Mouse (Mus musculus): ENCODE results near the gene Gm9903. TPM values are rescaled to one million over a fixed set of nuclear protein-coding genes. Genes with fewer than 3 reads are reported as not detected.

Gm9903 gene
- polyA plus RNA-seq, 2 experiments, result 0.80 to 0.89 TPM

DNA sequence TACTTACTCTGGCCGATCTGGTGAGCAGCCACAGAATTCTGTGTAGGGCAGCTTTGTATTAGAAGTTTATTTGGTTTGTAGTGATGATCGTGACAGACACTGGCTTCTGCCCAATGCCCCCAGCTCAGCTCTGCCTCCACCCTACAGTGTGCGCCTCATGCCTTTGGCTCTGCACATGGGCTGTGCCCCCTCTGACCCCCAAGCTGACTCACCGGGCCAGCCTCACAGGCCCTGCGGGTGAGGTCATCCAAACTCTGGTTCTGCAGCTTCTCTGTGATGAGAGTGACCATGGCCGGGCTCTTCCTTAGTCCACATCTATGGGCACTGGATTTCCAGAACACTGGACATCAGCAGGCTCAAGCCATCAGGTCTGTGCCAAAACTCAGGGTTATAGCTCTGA, 15.3 kb upstream of the Gm9903 start:
- DNase-seq (ENCODE audit: low spot score) (no peak), ATAC-seq (ENCODE audit: low FRiP score, low read depth) (no peak)
- Histone ChIP-seq H3K9ac (ENCODE audit: low read depth, low read length, severe bottlenecking) (no peak overlapping the region), H3K27me3 (ENCODE audit: control insufficient read depth, insufficient read depth, low read length) (no peaks in the 10 kb centered on the region), H3K9me3 (ENCODE audit: control insufficient read depth, low read length) (no peaks in the 10 kb centered on the region), H3K4me1 (ENCODE audit: control insufficient read depth, insufficient read depth, low read length) (no peaks in the 10 kb centered on the region), H3K4me3 (replicated peaks; ENCODE audit: low read length) (no peak overlapping the region), H3K36me3 (ENCODE audit: control insufficient read depth, insufficient read depth, low read length) (peaks cover 42% of the 10 kb centered on the region), H3K27ac (replicated peaks; ENCODE audit: low read depth, low read length) (no peak overlapping the region), H3K4me2 (replicated peaks; ENCODE audit: low read depth, low read length, severe bottlenecking) (no peak overlapping the region)
- TF ChIP-seq POLR2A (IDR thresholded peaks at IDR 0.05; ENCODE audit: borderline replicate concordance, extremely low read depth, insufficient read depth, insufficient read length), result no peak
- 95% methylated on average over 6 of the region's 6 CpGs for WGBS

DNA sequence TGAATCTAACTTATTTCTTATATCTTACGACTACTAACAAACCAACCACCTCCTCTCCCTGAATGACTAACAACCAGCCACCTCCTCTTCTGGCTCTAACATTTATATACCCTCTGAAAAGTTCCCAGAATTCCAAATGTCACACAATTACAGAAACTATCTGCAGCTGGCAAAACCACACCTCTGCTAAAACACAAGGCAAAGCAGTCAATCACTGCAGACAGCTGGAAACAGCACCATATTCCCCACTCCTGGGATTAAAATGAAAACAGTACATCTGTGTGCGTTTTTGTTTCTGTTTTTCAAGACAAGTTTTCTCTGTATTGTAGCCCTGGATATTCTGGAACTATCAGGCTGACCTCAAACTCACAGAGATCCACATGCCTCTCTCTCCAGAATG, 7.1 kb upstream of the Gm9903 start:
- ATAC-seq (ENCODE audit: low FRiP score, low read depth), result no peak
- no peak for TF ChIP-seq POLR2A (IDR thresholded peaks at IDR 0.05; ENCODE audit: borderline replicate concordance, extremely low read depth, insufficient read depth, insufficient read length)
- peaks cover 15% of the 10 kb centered on the region for H3K36me3 ChIP-seq (ENCODE audit: control insufficient read depth, insufficient read depth, low read length)

DNA sequence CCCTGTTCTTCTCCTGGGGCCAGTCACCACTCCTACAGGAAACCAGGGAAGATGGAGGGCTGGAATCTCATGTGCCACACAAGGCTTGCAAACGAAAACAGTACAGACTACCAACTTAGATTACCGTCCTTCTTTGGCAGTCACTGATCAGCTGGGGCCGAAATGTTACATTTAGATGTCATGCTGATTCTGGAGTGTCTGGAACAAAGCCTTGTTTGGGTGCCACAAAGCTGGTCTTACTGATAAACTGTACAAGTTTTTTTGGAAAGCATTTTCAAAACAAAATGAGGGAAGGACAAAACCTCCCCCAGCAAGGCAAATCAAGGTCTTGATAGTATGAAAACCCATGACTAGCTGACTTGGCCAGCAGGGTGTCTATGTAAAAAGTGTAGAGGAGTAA, 6.0 kb upstream of the Gm9903 start:
- Histone ChIP-seq H3K4me2 (replicated peaks; ENCODE audit: low read depth, low read length, severe bottlenecking) (no peak overlapping the region), H3K4me3 (replicated peaks; ENCODE audit: low read length) (no peak overlapping the region), H3K36me3 (ENCODE audit: control insufficient read depth, insufficient read depth, low read length) (peaks cover 15% of the 10 kb centered on the region), H3K9ac (ENCODE audit: low read depth, low read length, severe bottlenecking) (no peak overlapping the region), H3K4me1 (ENCODE audit: control insufficient read depth, insufficient read depth, low read length) (peaks cover 5% of the 10 kb centered on the region; the same call in 1 of the 2 replicates), H3K9me3 (ENCODE audit: control insufficient read depth, low read length) (no peaks in the 10 kb centered on the region), H3K27me3 (ENCODE audit: control insufficient read depth, insufficient read depth, low read length) (no peaks in the 10 kb centered on the region), H3K27ac (replicated peaks; ENCODE audit: low read depth, low read length) (no peak overlapping the region)
- ATAC-seq (ENCODE audit: low FRiP score, low read depth), result no peak
- no peak for TF ChIP-seq POLR2A (IDR thresholded peaks at IDR 0.05; ENCODE audit: borderline replicate concordance, extremely low read depth, insufficient read depth, insufficient read length)
- DNase-seq (ENCODE audit: low spot score), result no peak
- WGBS, result 92% methylated on average over 3 of the region's 3 CpGs

More for the DNA sequence above, 7.1 kb upstream of the Gm9903 start:
- no peak overlapping the region for H3K27ac ChIP-seq (replicated peaks; ENCODE audit: low read depth, low read length)
- WGBS, result 84% methylated on average over 2 of the region's 2 CpGs
- peaks cover under 1% of the 10 kb centered on the region; the same call in 1 of the 2 replicates for H3K4me1 ChIP-seq (ENCODE audit: control insufficient read depth, insufficient read depth, low read length)
- H3K4me3 ChIP-seq (replicated peaks; ENCODE audit: low read length), result no peak overlapping the region
- no peak overlapping the region for H3K9ac ChIP-seq (ENCODE audit: low read depth, low read length, severe bottlenecking)
- no peaks in the 10 kb centered on the region for H3K27me3 ChIP-seq (ENCODE audit: control insufficient read depth, insufficient read depth, low read length)
- no peaks in the 10 kb centered on the region for H3K9me3 ChIP-seq (ENCODE audit: control insufficient read depth, low read length)
- DNase-seq (ENCODE audit: low spot score), result no peak
- no peak overlapping the region for H3K4me2 ChIP-seq (replicated peaks; ENCODE audit: low read depth, low read length, severe bottlenecking)

DNA sequence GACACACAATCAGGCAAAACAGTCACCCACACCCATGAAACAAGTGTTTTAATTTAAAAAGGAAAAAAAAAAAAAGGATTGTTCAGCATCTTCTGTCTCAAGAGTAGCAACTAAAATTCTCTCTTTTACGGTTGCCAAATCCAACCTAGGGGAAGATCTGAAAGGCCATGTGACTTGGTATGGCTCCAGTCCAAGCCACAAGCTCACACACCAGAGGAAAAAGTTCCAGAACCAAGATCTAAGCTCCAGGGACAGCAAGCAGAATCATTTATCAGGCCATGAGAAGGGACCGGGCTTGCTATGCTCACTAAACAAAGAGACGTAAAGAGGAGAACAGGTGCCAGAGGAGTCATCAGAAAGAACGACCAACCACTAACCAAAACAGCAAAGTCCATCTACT, 1.8 kb upstream of the Gm9903 start:
- H3K27ac ChIP-seq (replicated peaks; ENCODE audit: low read depth, low read length), result no peak overlapping the region
- H3K4me3 ChIP-seq (replicated peaks; ENCODE audit: low read length), result peak overlapping the region; percentile 80
- peak overlapping the region; percentile 74 for H3K4me2 ChIP-seq (replicated peaks; ENCODE audit: low read depth, low read length, severe bottlenecking)
- no peak overlapping the region for H3K9ac ChIP-seq (ENCODE audit: low read depth, low read length, severe bottlenecking)
- H3K9me3 ChIP-seq (ENCODE audit: control insufficient read depth, low read length), result no peaks in the 10 kb centered on the region
- H3K4me1 ChIP-seq (ENCODE audit: control insufficient read depth, insufficient read depth, low read length), result peaks cover 12% of the 10 kb centered on the region; the same call in 1 of the 2 replicates
- DNase-seq (ENCODE audit: low spot score) (no peak), ATAC-seq (ENCODE audit: low FRiP score, low read depth) (no peak)
- H3K36me3 ChIP-seq (ENCODE audit: control insufficient read depth, insufficient read depth, low read length), result peaks cover 11% of the 10 kb centered on the region
- no peak for TF ChIP-seq POLR2A (IDR thresholded peaks at IDR 0.05; ENCODE audit: borderline replicate concordance, extremely low read depth, insufficient read depth, insufficient read length)
- H3K27me3 ChIP-seq (ENCODE audit: control insufficient read depth, insufficient read depth, low read length), result no peaks in the 10 kb centered on the region
- 44% methylated on average over 4 of the region's 4 CpGs for WGBS

DNA sequence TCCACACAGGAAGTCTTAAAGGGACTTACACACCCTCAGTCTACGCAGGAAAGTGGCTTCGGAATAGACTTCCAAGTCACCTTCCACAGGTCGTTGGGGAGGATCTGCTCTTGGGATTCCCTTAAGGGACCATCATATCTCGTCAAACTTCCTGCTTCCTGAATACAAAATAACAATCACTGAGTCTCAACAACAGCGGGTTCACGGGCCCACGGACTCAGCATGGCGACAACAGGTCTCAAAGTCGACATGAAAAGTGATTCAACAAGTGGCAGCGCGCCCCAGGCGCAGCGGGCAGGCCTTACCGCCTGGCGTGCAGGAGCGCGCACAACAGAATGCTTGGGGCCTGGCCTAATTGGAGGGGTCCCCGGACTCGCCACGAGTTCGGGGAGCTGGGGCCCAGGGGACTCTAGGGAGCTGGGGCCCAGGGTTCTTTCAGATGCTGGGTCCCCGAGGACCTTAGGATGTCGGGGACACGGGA, 865 bp upstream of the Gm9903 start:
- Histone ChIP-seq H3K4me1 (ENCODE audit: control insufficient read depth, insufficient read depth, low read length) (peaks cover 12% of the 10 kb centered on the region; the same call in 1 of the 2 replicates), H3K4me3 (replicated peaks; ENCODE audit: low read length) (peak overlapping the region; percentile 80), H3K27me3 (ENCODE audit: control insufficient read depth, insufficient read depth, low read length) (no peaks in the 10 kb centered on the region), H3K27ac (replicated peaks; ENCODE audit: low read depth, low read length) (peak overlapping the region; percentile 83), H3K4me2 (replicated peaks; ENCODE audit: low read depth, low read length, severe bottlenecking) (peak overlapping the region; percentile 74), H3K9me3 (ENCODE audit: control insufficient read depth, low read length) (no peaks in the 10 kb centered on the region), H3K9ac (ENCODE audit: low read depth, low read length, severe bottlenecking) (peak overlapping the region; percentile 82), H3K36me3 (ENCODE audit: control insufficient read depth, insufficient read depth, low read length) (peaks cover 4% of the 10 kb centered on the region)
- WGBS, result under 1% methylated on average over 24 of the region's 24 CpGs
- TF ChIP-seq POLR2A (IDR thresholded peaks at IDR 0.05; ENCODE audit: borderline replicate concordance, extremely low read depth, insufficient read depth, insufficient read length), result no peak
- ATAC-seq (ENCODE audit: low FRiP score, low read depth) (peak; percentile 5; the same call in 1 of the 2 replicates), DNase-seq (ENCODE audit: low spot score) (peak; percentile 10)

Measured in limb, embryonic 14.5 days (tissue).